Mouse (Mus musculus) intestine, embryonic 15.5 days (tissue): Measurements from ENCODE around the gene Slc6a9. TPM values are rescaled to one million over a fixed set of nuclear protein-coding genes. Genes with fewer than 3 reads are reported as not detected.

Experiments used
- ATAC-seq: fragments of 200-750 bp; cut with Nextera tagmentation; 2 replicates; pipeline ENCODE4 v1.8.0; 2017; ENCODE audit warnings: moderate TSS enrichment, moderate library complexity
- H3K27ac ChIP-seq: fragments of 300-500 bp; sonication (generic); 2 replicates; pipeline ENCODE4 v1.5.1; 2015; ENCODE audit warnings: mild to moderate bottlenecking, inconsistent platforms
- H3K27me3 ChIP-seq: fragments of 300-500 bp; sonication (generic); replicated peaks from 2 replicates; pipeline ENCODE4 v1.6.1; 2015; ENCODE audit warnings: inconsistent platforms
- H3K36me3 ChIP-seq: fragments of 300-500 bp; sonication (generic); 2 replicates; pipeline ENCODE4 v1.6.1; 2015; ENCODE audit warnings: inconsistent platforms
- H3K4me1 ChIP-seq: fragments of 300-500 bp; sonication (generic); replicated peaks from 2 replicates; pipeline ENCODE4 v1.6.1; 2015; ENCODE audit warnings: inconsistent platforms
- H3K4me2 ChIP-seq: fragments of 300-500 bp; sonication (generic); replicated peaks from 2 replicates; pipeline ENCODE4 v1.6.1; 2015; ENCODE audit warnings: mild to moderate bottlenecking, inconsistent platforms
- H3K4me3 ChIP-seq: fragments of 300-500 bp; sonication (generic); replicated peaks from 2 replicates; pipeline ENCODE4 v1.5.1; 2015; ENCODE audit warnings: inconsistent platforms
- H3K9ac ChIP-seq: fragments of 300-500 bp; sonication (generic); 2 replicates; pipeline ENCODE4 v1.6.1; 2015; ENCODE audit warnings: inconsistent platforms
- H3K9me3 ChIP-seq: fragments of 300-500 bp; sonication (generic); 2 replicates; pipeline ENCODE4 v1.6.1; 2016; ENCODE audit warnings: inconsistent platforms
- WGBS: fragments of 180-500 bp; shearing (Covaris S2); methylation state at CpG from one replicate; pipeline ENCODE4 v1.1.7; 2015; 5-methylcytosine and 5-hydroxymethylcytosine counted together
- polyA plus RNA-seq: library from polyadenylated mRNA; unstranded; fragments of >200 nt; fragmentation: Nextera tagmentation; extraction: Ambion mirVana; gene quantifications from 2 replicates; pipeline ENCODE4 v1.2.1, GENCODE M21; 2015

Slc6a9 gene
- polyA plus RNA-seq, 1 experiment from 2014 or later, result 9.0 TPM

DNA sequence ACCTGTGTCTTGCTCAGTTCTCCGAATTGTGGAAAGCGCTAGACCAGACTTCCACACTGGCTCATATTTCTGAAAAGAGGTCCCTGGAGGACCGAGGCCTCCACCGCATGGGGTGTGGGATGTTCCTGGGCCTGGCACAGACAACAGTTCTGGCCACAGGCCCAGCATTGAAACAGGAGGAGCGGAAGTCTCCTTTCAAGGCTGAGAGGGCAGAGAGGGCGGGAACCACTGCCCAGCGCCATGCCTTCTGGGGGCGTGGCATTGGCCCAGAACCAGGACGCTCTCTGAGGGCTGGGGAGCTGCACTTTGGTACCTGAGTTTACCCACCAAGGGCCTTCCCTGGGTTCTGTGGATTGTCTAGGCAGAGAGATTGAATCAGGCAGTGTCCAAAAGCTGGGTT, 31.8 kb downstream of the Slc6a9 start:
- no peaks in the 10 kb centered on the region for H3K9me3 ChIP-seq
- no peak overlapping the region for H3K9ac ChIP-seq
- H3K36me3 ChIP-seq, result no peaks in the 10 kb centered on the region
- H3K27me3 ChIP-seq, result no peaks in the 10 kb centered on the region
- 58% methylated on average over 9 of the region's 9 CpGs for WGBS
- peak; percentile 45 for ATAC-seq
- 0 out of 2 replicates have a peak overlapping the region, but pooled peaks have one; percentile 9 for H3K27ac ChIP-seq
- H3K4me2 ChIP-seq, result no peak overlapping the region
- peaks cover 19% of the 10 kb centered on the region; the same call in 1 of the 2 replicates for H3K4me1 ChIP-seq
- H3K4me3 ChIP-seq, result no peak overlapping the region

DNA sequence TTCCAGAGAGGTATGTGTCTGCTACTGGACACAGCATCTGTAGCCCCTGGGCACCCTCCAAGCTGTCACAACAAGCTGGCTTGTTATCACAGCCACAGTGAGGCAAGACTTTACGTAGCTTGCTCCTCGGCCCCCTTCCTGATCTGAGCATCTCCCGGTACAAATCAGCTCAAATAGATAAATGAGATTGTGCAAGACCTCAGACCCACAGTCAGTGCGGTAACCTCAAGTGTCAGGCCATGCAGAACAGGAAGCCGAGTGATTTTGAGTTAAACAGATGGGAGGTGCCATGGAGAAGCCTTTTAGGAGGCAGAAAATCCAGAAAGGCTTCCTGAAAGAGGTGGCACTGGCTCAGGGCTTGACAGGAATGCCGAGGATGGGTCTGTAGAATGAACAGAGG, 32.7 kb downstream of the Slc6a9 start:
- H3K9ac ChIP-seq, result no peak overlapping the region
- WGBS, result 68% methylated on average over 6 of the region's 6 CpGs
- H3K4me2 ChIP-seq, result no peak overlapping the region
- H3K4me1 ChIP-seq, result peaks cover 17% of the 10 kb centered on the region
- no peaks in the 10 kb centered on the region for H3K36me3 ChIP-seq
- H3K4me3 ChIP-seq, result no peak overlapping the region
- H3K27ac ChIP-seq, result no peak overlapping the region
- no peaks in the 10 kb centered on the region for H3K27me3 ChIP-seq
- no peak for ATAC-seq
- no peaks in the 10 kb centered on the region for H3K9me3 ChIP-seq

DNA sequence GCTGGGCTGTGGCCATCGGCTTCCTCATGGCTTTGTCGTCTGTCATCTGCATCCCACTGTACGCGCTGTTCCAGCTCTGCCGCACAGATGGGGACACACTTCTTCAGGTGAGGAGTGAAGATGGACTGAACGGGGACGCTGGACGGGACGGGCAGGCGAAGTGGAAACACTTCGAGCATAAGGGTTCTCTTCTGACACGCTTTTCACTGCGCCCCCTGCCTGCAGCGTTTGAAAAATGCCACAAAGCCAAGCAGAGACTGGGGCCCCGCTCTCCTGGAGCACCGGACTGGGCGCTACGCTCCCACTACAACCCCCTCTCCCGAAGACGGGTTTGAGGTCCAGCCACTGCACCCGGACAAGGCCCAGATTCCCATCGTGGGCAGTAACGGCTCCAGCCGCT, 33.5 kb downstream of the Slc6a9 start:
- Histone ChIP-seq H3K27ac (no peak overlapping the region), H3K4me1 (peaks cover 25% of the 10 kb centered on the region), H3K4me2 (peak overlapping the region; percentile 27; the same call in 1 of the 2 replicates), H3K9ac (no peak overlapping the region), H3K9me3 (no peaks in the 10 kb centered on the region), H3K4me3 (no peak overlapping the region), H3K27me3 (no peaks in the 10 kb centered on the region), H3K36me3 (no peaks in the 10 kb centered on the region)
- WGBS, result 16% methylated on average over 24 of the region's 24 CpGs
- peak; percentile 29; the same call in 1 of the 2 replicates for ATAC-seq

DNA sequence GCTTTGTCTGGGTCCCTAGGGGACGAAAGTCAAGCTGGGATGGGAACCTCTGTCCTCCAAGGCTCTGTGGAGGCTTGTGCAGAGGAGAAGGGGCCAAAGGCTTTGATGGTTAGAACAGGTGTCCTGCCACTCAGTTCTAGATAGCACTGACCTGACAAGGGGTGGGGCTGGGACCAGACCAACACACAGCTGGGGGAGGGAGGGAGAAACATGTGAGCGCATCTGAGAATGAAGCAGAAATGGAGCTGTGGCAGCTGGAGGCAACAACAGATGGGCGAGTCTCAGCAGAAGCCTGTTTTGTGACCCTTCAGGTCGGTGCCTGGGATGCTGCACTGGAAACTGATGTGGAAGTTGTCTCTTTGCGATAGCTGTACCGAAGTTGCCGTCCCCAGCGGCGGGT, 35.0 kb downstream of the Slc6a9 start:
- Histone ChIP-seq H3K36me3 (0 out of 2 replicates have a peak, but pooled peaks cover 4% of the 10 kb centered on the region), H3K4me2 (no peak overlapping the region), H3K4me1 (peaks cover 25% of the 10 kb centered on the region), H3K27me3 (no peaks in the 10 kb centered on the region), H3K9ac (no peak overlapping the region), H3K27ac (no peak overlapping the region), H3K9me3 (no peaks in the 10 kb centered on the region), H3K4me3 (no peak overlapping the region)
- ATAC-seq, result no peak
- WGBS, result 59% methylated on average over 9 of the region's 9 CpGs

DNA sequence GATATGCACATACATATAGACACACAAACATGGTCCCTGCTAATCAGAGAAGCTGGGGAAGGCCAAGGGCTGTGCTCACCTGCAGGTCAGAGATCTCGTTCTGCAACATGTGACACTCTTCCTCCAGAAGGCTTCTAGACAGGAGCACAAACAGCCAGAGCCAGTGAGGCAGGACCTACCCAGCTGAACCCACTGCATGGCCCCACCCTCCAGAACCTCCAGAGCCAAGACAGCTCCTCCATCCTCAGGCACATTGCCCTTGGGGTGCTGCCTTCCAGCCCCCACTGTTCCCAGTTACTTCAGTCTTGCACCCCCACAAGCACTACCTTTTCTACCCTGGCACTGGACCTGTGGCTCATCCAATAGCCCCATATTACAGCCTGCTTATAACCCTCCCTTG, 36.1 kb downstream of the Slc6a9 start:
- Histone ChIP-seq H3K9ac (no peak overlapping the region), H3K4me3 (no peak overlapping the region), H3K4me1 (peaks cover 25% of the 10 kb centered on the region), H3K4me2 (no peak overlapping the region), H3K36me3 (0 out of 2 replicates have a peak, but pooled peaks cover 4% of the 10 kb centered on the region), H3K9me3 (no peaks in the 10 kb centered on the region), H3K27me3 (no peaks in the 10 kb centered on the region), H3K27ac (no peak overlapping the region)
- 50% methylated on average over 1 of the region's 1 CpGs for WGBS
- no peak for ATAC-seq

DNA sequence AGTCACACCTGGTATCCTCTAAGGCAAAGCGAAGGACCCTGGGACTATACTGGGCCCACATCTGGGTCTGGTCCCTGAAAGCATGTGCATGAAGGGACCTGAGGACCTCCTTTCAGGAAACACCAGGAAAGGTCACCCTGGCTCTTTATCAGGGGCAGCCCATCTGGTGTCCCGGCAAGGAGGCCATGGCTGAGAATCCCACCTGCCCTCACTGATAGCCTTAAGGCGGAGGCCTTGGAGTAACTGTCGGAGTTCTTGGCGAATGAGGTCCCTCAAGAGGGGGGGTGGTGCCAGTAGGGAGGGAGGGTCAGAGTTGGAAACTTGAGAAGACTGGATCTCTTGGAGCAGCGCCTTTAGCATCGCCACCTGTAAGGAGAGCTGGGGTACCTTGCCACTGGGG, 37.5 kb downstream of the Slc6a9 start:
- no peak overlapping the region for H3K4me3 ChIP-seq
- WGBS, result 65% methylated on average over 7 of the region's 7 CpGs
- no peak overlapping the region for H3K4me2 ChIP-seq
- H3K9ac ChIP-seq, result no peak overlapping the region
- no peaks in the 10 kb centered on the region for H3K27me3 ChIP-seq
- ATAC-seq, result no peak
- H3K9me3 ChIP-seq, result no peaks in the 10 kb centered on the region
- H3K27ac ChIP-seq, result no peak overlapping the region
- peaks cover 15% of the 10 kb centered on the region for H3K4me1 ChIP-seq
- H3K36me3 ChIP-seq, result peaks cover 14% of the 10 kb centered on the region

DNA sequence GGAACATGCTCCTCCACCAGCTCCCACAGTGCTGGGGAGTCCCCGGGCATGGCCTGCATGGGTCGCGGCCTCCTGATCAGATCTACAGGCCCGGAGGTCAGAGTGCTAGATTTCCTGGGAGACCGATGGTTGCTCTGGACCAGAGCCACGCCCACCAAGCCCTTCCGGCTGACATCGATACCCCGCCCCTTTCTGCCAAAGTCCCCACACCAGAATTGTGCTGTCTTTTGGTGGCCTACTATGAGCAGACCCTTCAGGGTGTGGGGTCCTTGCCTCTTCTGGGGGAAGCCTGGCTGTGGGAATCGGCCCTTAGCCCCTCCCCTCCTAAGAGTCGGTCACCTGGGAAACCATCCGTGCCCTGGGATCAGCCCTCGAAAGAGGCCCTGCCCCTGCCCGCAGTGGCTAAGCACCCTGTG, 38.2 kb downstream of the Slc6a9 start, which contains the start of gene Ccdc24:
Ccdc24 (minus strand) TSS at position 87 of the 416 bp plus-strand sequence.
- peak; percentile 57 for ATAC-seq
- no peaks in the 10 kb centered on the region for H3K9me3 ChIP-seq
- peak within 1 kb of the TSS; percentile 56 for H3K4me2 ChIP-seq
- peaks cover 15% of the 10 kb centered on the region for H3K4me1 ChIP-seq
- H3K27ac ChIP-seq, result no peak within 1 kb of the TSS
- H3K36me3 ChIP-seq, result peaks cover 20% of the 10 kb centered on the region
- no peaks in the 10 kb centered on the region for H3K27me3 ChIP-seq
- H3K4me3 ChIP-seq, result peak within 1 kb of the TSS; percentile 29
- H3K9ac ChIP-seq, result no peak within 1 kb of the TSS; the same call in 1 of the 2 replicates
- 5% methylated on average over 14 of the region's 14 CpGs for WGBS

DNA sequence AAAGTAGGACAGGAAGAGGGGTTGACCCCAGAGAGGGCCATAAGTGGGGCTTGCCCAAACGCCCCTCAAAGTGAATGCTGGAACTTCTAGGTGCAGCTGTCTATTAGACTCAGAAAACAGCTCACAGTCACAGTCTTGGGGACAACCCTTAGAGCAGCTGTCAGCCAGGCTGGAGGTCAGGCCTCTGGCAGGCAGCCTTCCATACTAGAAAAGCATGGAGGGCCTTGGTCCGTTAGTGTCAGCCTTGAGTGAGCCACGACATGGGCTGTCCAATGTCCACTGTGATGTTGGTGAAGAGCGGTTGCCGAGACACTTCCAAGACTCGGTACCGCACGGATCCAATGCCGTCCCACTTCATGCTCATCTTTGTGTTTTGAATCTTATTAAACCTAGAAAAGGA, 39.3 kb downstream of the Slc6a9 start:
- no peaks in the 10 kb centered on the region for H3K27me3 ChIP-seq
- H3K36me3 ChIP-seq, result peaks cover 20% of the 10 kb centered on the region
- H3K27ac ChIP-seq, result no peak overlapping the region
- no peak overlapping the region for H3K9ac ChIP-seq
- 88% methylated on average over 9 of the region's 9 CpGs for WGBS
- ATAC-seq, result no peak
- no peaks in the 10 kb centered on the region for H3K9me3 ChIP-seq
- no peak overlapping the region for H3K4me2 ChIP-seq
- H3K4me3 ChIP-seq, result no peak overlapping the region
- H3K4me1 ChIP-seq, result peaks cover 10% of the 10 kb centered on the region

DNA sequence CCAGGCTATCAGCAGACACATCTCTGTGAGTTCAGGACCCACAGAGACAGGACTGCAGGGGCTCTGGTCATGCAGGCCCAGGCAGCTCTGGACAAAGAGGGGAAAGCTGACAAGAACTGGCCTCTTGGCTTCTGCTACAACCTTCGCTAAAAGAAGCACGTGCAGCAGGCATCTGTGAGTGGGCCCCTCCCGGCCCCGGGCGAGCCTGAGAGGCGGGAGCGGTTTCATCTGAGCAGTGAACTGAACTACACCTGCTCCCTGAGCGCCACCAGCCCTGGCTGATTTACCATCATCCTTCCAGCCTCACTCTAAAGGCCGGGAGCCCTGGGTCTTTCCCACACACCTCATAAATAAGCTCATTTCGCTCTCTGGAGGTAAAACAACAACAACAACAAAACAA, 44.0 kb downstream of the Slc6a9 start:
- Histone ChIP-seq H3K27me3 (no peaks in the 10 kb centered on the region), H3K4me2 (no peak overlapping the region), H3K9me3 (no peaks in the 10 kb centered on the region), H3K27ac (no peak overlapping the region), H3K36me3 (peaks cover 20% of the 10 kb centered on the region), H3K4me3 (no peak overlapping the region), H3K9ac (no peak overlapping the region), H3K4me1 (peaks cover 4% of the 10 kb centered on the region; the same call in 1 of the 2 replicates)
- WGBS, result 56% methylated on average over 10 of the region's 10 CpGs
- ATAC-seq, result no peak

DNA sequence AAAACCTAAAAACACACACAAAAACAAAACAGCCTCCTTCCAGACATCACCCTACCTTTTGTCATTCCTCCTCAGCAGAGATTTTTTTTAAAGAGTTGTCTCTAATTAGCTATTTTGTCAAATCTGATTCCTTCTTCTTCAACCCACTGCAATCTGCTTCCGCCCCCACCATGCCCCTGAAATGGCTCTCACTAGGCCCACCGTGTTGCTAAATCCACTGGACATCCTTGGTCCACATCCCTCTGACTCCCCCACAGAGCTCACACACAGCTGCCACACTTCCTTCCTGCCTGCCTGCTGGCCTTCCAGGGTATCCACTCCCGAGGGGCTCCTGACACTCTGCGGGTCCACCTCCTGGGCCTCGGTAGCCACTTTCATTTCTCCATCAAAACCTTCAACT, 44.4 kb downstream of the Slc6a9 start:
- WGBS, result 83% methylated on average over 5 of the region's 5 CpGs
- H3K9ac ChIP-seq, result no peak overlapping the region
- H3K27ac ChIP-seq, result no peak overlapping the region
- H3K4me2 ChIP-seq, result no peak overlapping the region
- H3K4me1 ChIP-seq, result peaks cover 7% of the 10 kb centered on the region
- ATAC-seq, result no peak
- H3K9me3 ChIP-seq, result no peaks in the 10 kb centered on the region
- H3K4me3 ChIP-seq, result no peak overlapping the region
- H3K27me3 ChIP-seq, result no peaks in the 10 kb centered on the region
- H3K36me3 ChIP-seq, result peaks cover 17% of the 10 kb centered on the region

DNA sequence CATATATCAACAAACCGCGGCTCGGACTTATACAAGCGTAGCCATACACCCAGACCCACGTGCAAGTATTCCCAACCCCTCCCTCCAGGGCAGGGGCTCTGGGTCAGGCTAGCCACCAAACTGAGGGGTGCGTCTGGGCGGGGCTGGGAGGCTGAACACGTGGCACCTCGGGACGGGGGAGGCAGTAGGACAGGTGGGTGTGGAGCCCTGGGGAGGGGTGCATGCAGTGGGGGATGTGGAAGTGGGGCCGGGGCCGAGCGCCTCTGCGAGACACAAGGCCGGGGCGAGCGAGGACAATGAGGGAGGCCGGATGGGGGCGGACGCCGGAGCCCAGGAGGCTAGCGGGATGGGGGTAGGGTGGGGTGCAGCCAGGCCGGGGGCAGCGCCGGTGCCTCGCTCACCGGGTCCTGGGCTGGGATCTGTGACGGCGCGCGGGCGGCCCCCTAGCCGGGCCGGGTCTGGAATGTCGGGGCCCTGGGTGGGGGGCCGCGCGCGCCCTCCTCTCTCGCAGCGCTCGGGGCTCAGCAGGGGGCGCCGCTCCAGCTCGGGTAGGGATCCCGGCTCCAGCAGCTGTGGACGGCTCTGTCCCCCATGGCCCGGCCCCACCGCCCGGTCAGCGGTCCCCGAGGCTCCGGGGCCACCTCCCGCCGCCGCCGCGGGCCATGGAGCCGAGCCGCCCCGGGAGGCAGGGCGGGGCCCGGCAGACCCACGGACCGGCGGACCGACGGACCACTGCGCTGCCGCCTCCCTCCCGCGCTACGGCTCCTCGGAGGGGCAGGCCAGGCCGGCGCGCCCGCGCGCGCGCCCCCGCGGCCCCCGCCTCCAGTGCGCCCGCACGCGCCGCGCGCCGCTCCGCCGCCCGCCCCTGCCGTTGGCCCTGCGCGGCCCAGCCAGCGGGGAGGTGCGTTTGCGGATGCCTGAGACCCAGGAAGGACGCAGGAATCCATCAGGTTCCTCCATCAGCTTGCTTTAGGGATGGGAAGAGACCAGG, 48.7 kb downstream of the Slc6a9 start, which contains the start of gene B4galt2:
B4galt2 (minus strand) TSS at position 787 of the 991 bp plus-strand sequence.
- Histone ChIP-seq H3K27ac (peak within 1 kb of the TSS; percentile 64; the same call in 1 of the 2 replicates), H3K27me3 (no peaks in the 10 kb centered on the region), H3K9ac (peak within 1 kb of the TSS; percentile 80), H3K4me3 (peak within 1 kb of the TSS; percentile 77), H3K36me3 (peaks cover 8% of the 10 kb centered on the region), H3K4me1 (peaks cover 25% of the 10 kb centered on the region), H3K9me3 (no peaks in the 10 kb centered on the region), H3K4me2 (peak within 1 kb of the TSS; percentile 92)
- peak; percentile 56 for ATAC-seq
- WGBS, result under 1% methylated on average over 93 of the region's 103 CpGs

DNA sequence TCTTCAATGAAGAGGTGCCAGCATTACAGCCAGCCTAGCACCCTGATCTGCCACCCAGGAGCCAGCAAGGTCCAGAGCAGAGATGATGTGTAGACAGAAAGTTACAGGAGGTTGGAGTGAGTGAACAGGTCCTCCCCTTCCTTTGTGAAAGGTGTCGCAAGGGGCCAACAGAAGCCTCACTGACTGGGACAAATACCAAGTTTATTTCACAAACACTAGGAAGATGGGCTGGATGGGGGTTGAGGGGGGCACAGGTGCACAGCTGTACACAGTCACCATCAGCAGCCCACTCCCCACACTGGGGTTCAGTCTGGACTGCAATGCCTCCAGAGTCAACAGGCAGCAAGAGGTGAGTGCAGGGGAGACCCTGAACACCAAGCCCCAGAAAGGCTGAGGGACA, 49.8 kb downstream of the Slc6a9 start:
- no peaks in the 10 kb centered on the region for H3K27me3 ChIP-seq
- ATAC-seq, result no peak
- peaks cover 25% of the 10 kb centered on the region for H3K4me1 ChIP-seq
- H3K36me3 ChIP-seq, result peaks cover 8% of the 10 kb centered on the region
- no peaks in the 10 kb centered on the region for H3K9me3 ChIP-seq
- H3K9ac ChIP-seq, result no peak overlapping the region
- WGBS, result 100% methylated on average over 1 of the region's 1 CpGs
- H3K4me3 ChIP-seq, result peak overlapping the region; percentile 77; the same call in 1 of the 2 replicates
- no peak overlapping the region for H3K27ac ChIP-seq
- peak overlapping the region; percentile 92 for H3K4me2 ChIP-seq
